Mouse (Mus musculus) limb, embryonic 15.5 days (tissue): ENCODE measurements at regions not wholly inside any gene's neighbourhood (a gene's known extent, or its start where the extent isn't known, plus 50 kb on each side); places are given as distances from the start of the nearest gene placed in this dataset.

Experiments used
- ATAC-seq: fragments of 200-750 bp; cut with Nextera tagmentation; 2 replicates; pipeline ENCODE4 v1.8.0; 2017; ENCODE audit warnings: low read depth, moderate TSS enrichment; ENCODE audit not compliant: insufficient number of reproducible peaks, low FRiP score, low TSS enrichment
- H3K27ac ChIP-seq: fragments of 300-500 bp; sonication (generic); 2 replicates; pipeline ENCODE4 v1.5.1; 2015; ENCODE audit warnings: moderate library complexity, mild to moderate bottlenecking, inconsistent platforms
- H3K27me3 ChIP-seq: fragments of 300-500 bp; sonication (generic); 2 replicates; pipeline ENCODE4 v1.6.1; 2015; ENCODE audit warnings: inconsistent platforms
- H3K36me3 ChIP-seq: fragments of 300-500 bp; sonication (generic); 2 replicates; pipeline ENCODE4 v1.6.1; 2015; ENCODE audit warnings: inconsistent platforms
- H3K4me1 ChIP-seq: fragments of 300-500 bp; sonication (generic); 2 replicates; pipeline ENCODE4 v1.6.1; 2015; ENCODE audit warnings: inconsistent platforms
- H3K4me2 ChIP-seq: fragments of 300-500 bp; sonication (generic); 2 replicates; pipeline ENCODE4 v1.6.1; 2015; ENCODE audit warnings: mild to moderate bottlenecking, inconsistent platforms
- H3K4me3 ChIP-seq: fragments of 300-500 bp; sonication (generic); 2 replicates; pipeline ENCODE4 v1.5.1; 2015; ENCODE audit warnings: mild to moderate bottlenecking, inconsistent platforms
- H3K9ac ChIP-seq: fragments of 300-500 bp; sonication (generic); 2 replicates; pipeline ENCODE4 v1.6.1; 2015; ENCODE audit warnings: inconsistent platforms
- H3K9me3 ChIP-seq: fragments of 300-500 bp; sonication (generic); 2 replicates; pipeline ENCODE4 v1.6.1; 2016; ENCODE audit warnings: inconsistent platforms
- WGBS: fragments of 180-500 bp; shearing (Covaris S2); methylation state at CpG from one replicate; pipeline ENCODE4 v1.1.7; 2015; 5-methylcytosine and 5-hydroxymethylcytosine counted together

- no peak overlapping the region for H3K9ac ChIP-seq
- H3K4me2 ChIP-seq, result no peak overlapping the region
- H3K9me3 ChIP-seq, result no peaks in the 10 kb centered on the region
- H3K4me3 ChIP-seq, result no peak overlapping the region
- 77% methylated on average over 4 of the region's 4 CpGs for WGBS
- H3K27me3 ChIP-seq, result no peaks in the 10 kb centered on the region
- ATAC-seq, result no peak
- H3K27ac ChIP-seq, result no peak overlapping the region
- H3K36me3 ChIP-seq, result no peaks in the 10 kb centered on the region
- no peaks in the 10 kb centered on the region for H3K4me1 ChIP-seq
Measured at GRCm38 (mm10) chr3:19747361-19747760, 118.9 kb upstream of the 1700064H15Rik start.

- WGBS, result 86% methylated on average over 3 of the region's 3 CpGs
- Histone ChIP-seq H3K9ac (no peak overlapping the region), H3K4me2 (no peak overlapping the region), H3K36me3 (no peaks in the 10 kb centered on the region), H3K27me3 (no peaks in the 10 kb centered on the region), H3K9me3 (no peaks in the 10 kb centered on the region), H3K27ac (no peak overlapping the region), H3K4me3 (no peak overlapping the region), H3K4me1 (no peaks in the 10 kb centered on the region)
- ATAC-seq, result no peak
Measured at GRCm38 (mm10) chr3:19751946-19752345, 123.5 kb upstream of the 1700064H15Rik start.

GRCm38 (mm10) chr3:19754011-19754410 lies 125.5 kb upstream of the 1700064H15Rik start:
- 68% methylated on average over 1 of the region's 1 CpGs for WGBS
- no peaks in the 10 kb centered on the region for H3K9me3 ChIP-seq
- H3K4me2 ChIP-seq, result no peak overlapping the region
- H3K36me3 ChIP-seq, result no peaks in the 10 kb centered on the region
- no peak overlapping the region for H3K4me3 ChIP-seq
- H3K27me3 ChIP-seq, result no peaks in the 10 kb centered on the region
- no peak overlapping the region for H3K9ac ChIP-seq
- no peaks in the 10 kb centered on the region for H3K4me1 ChIP-seq
- no peak for ATAC-seq
- H3K27ac ChIP-seq, result no peak overlapping the region

DNA sequence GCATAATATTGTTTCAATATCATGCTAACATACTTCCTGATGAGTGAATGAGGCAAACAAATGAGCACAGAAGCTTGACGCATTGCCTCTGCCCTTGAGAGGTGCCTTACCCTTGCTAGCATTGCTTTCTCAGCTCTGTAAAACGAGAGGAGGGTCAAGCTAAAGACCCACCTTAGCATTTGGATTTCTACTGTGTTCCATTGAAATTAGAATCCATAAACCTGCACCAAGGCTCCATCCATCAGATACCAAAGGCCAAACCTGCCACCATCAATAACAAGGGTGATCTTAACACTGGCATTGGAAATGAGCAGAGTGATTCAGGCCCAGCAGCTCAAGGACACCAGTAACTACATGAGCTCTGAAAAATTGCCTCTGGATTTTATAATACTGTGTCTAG lies 126.2 kb upstream of the 1700064H15Rik start:
- no peak for ATAC-seq
- WGBS, result 72% methylated on average over 2 of the region's 2 CpGs
- H3K27me3 ChIP-seq, result no peaks in the 10 kb centered on the region

GRCm38 (mm10) chr3:19755136-19755535 lies 126.7 kb upstream of the 1700064H15Rik start:
- Histone ChIP-seq H3K9ac (no peak overlapping the region), H3K36me3 (no peaks in the 10 kb centered on the region), H3K27ac (no peak overlapping the region), H3K4me2 (no peak overlapping the region), H3K4me1 (no peaks in the 10 kb centered on the region), H3K9me3 (no peaks in the 10 kb centered on the region), H3K4me3 (no peak overlapping the region), H3K27me3 (no peaks in the 10 kb centered on the region)
- ATAC-seq, result no peak
- 60% methylated on average over 3 of the region's 3 CpGs for WGBS

More for the DNA sequence above, 126.2 kb upstream of the 1700064H15Rik start:
- Histone ChIP-seq H3K4me3 (no peak overlapping the region), H3K4me2 (no peak overlapping the region), H3K4me1 (no peaks in the 10 kb centered on the region), H3K27ac (no peak overlapping the region), H3K9ac (no peak overlapping the region), H3K9me3 (no peaks in the 10 kb centered on the region), H3K36me3 (no peaks in the 10 kb centered on the region)

DNA sequence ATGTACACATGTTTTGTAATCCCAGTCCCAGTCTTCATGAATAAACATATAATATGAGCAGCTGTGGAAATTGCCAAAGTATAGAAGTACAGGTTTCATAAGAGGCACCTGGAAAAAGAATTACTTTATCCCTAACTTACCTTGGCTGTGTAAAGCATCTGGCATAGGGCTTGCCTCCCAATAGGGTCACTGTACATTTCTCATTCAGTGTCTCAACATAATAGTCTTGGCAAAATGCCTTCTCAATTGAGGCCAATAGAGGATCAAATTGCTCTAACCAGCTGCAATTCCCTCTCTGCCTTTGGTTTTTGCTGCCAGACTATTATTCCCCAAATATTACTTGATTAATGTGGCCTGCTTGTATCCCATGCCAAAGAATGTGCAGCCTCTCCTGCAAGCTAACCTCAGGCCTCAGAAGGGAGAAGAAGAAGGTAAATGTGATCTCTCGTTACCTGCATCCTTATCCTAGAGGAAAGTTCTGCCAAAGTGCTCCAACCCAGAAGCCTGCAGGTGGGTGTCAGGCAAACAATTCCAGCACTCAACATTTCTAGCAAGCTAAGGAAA lies 158.2 kb upstream of the Cp start:
- H3K27ac ChIP-seq, result no peak overlapping the region
- no peak overlapping the region for H3K9ac ChIP-seq
- 0 out of 2 replicates have a peak, but pooled peaks have one; percentile 58 for ATAC-seq
- WGBS, result 35% methylated on average over 1 of the region's 1 CpGs
- no peak overlapping the region for H3K4me2 ChIP-seq
- no peak overlapping the region for H3K4me3 ChIP-seq
- H3K4me1 ChIP-seq, result no peaks in the 10 kb centered on the region
- H3K27me3 ChIP-seq, result no peaks in the 10 kb centered on the region
- no peaks in the 10 kb centered on the region for H3K36me3 ChIP-seq
- no peaks in the 10 kb centered on the region for H3K9me3 ChIP-seq

- no peaks in the 10 kb centered on the region for H3K36me3 ChIP-seq
- WGBS, result 48% methylated on average over 3 of the region's 3 CpGs
- no peaks in the 10 kb centered on the region for H3K4me1 ChIP-seq
- no peak overlapping the region for H3K9ac ChIP-seq
- no peak for ATAC-seq
- H3K4me2 ChIP-seq, result no peak overlapping the region
- no peaks in the 10 kb centered on the region for H3K27me3 ChIP-seq
- no peak overlapping the region for H3K27ac ChIP-seq
- H3K9me3 ChIP-seq, result no peaks in the 10 kb centered on the region
- H3K4me3 ChIP-seq, result no peak overlapping the region
Measured at GRCm38 (mm10) chr3:19810034-19810433, 146.8 kb upstream of the Cp start.

- Histone ChIP-seq H3K36me3 (no peaks in the 10 kb centered on the region), H3K4me2 (no peak overlapping the region), H3K27ac (no peak overlapping the region), H3K4me3 (no peak overlapping the region), H3K9ac (no peak overlapping the region), H3K4me1 (no peaks in the 10 kb centered on the region), H3K27me3 (no peaks in the 10 kb centered on the region), H3K9me3 (no peaks in the 10 kb centered on the region)
- WGBS, result 85% methylated on average over 1 of the region's 1 CpGs
- ATAC-seq, result no peak
Measured at GRCm38 (mm10) chr3:19824904-19825303, 131.9 kb upstream of the Cp start.

DNA sequence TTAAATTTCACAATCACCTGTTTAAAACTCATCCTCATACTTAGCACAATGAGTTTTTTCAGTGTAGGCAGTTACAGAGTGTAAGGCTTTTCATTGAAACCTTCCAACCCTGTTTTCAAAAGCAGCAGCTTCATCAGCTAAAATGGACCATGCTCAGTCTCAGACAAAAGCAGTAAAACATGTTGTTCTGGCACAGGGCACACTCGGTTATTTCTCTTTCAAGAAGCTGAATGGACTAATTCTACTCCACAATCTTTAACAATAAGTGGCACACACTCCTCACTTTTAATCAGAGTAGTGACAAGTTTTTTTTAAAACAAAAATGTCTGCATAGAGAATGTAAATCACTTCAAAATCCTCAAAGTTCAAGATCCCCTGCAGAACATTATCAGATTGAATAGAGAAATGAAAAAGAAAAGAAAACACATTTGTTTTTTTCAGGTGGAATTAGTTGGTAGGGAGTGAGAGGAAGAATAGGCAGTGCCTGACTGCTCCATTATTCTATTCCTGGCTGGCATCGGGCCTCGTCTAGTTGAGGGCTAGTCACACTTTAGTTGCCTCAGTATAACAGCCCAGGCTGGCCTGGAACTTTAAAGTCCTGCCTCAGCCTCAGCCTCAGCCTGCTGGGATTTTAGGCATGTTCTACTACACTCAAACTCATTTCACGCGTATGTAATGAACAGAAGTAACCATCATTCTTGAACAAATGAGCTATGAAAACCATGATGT lies 128.2 kb upstream of the Cp start:
- H3K4me2 ChIP-seq, result no peak overlapping the region
- H3K4me1 ChIP-seq, result no peaks in the 10 kb centered on the region
- no peak for ATAC-seq
- no peaks in the 10 kb centered on the region for H3K27me3 ChIP-seq
- no peak overlapping the region for H3K27ac ChIP-seq
- H3K4me3 ChIP-seq, result no peak overlapping the region
- no peaks in the 10 kb centered on the region for H3K36me3 ChIP-seq
- no peak overlapping the region for H3K9ac ChIP-seq
- 79% methylated on average over 5 of the region's 5 CpGs for WGBS
- no peaks in the 10 kb centered on the region for H3K9me3 ChIP-seq

GRCm38 (mm10) chr3:19829752-19830151 lies 127.1 kb upstream of the Cp start:
- no peaks in the 10 kb centered on the region for H3K9me3 ChIP-seq
- H3K9ac ChIP-seq, result no peak overlapping the region
- H3K4me2 ChIP-seq, result no peak overlapping the region
- H3K4me3 ChIP-seq, result no peak overlapping the region
- WGBS, result 85% methylated on average over 2 of the region's 2 CpGs
- no peaks in the 10 kb centered on the region for H3K4me1 ChIP-seq
- no peaks in the 10 kb centered on the region for H3K36me3 ChIP-seq
- no peaks in the 10 kb centered on the region for H3K27me3 ChIP-seq
- ATAC-seq, result no peak
- H3K27ac ChIP-seq, result no peak overlapping the region

- 79% methylated on average over 6 of the region's 6 CpGs for WGBS
Measured at GRCm38 (mm10) chr3:19848031-19848735, 108.7 kb upstream of the Cp start.

DNA sequence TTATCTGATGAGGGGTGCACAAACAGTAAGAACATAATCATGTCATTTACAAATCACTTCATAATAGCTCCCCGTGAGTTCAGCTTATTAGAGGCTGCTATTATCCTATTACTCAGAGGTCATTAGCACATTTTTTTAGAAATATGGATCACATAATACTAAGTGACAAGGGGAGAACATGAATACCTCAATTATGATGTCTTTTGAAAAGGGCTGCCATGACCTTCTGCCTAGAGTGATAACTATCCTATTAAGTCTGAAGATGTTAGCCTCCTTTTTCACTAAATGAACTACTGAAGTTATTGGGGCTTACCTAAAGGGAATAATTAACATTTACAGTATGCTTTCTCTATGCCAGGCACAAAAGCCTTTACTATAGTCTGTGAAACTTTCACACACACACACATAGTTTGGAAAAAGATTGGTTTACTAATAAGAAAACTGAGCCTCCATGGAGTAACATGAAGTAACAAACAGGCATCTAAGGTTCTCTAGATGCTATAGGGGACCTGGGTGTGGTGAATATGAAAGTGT lies 108.1 kb upstream of the Cp start:
- no peaks in the 10 kb centered on the region for H3K9me3 ChIP-seq
- H3K4me3 ChIP-seq, result no peak overlapping the region
- H3K27ac ChIP-seq, result no peak overlapping the region
- ATAC-seq, result no peak
- H3K9ac ChIP-seq, result no peak overlapping the region
- no peaks in the 10 kb centered on the region for H3K27me3 ChIP-seq
- no peaks in the 10 kb centered on the region for H3K4me1 ChIP-seq
- H3K4me2 ChIP-seq, result no peak overlapping the region
- WGBS, result 67% methylated on average over 1 of the region's 1 CpGs
- H3K36me3 ChIP-seq, result no peaks in the 10 kb centered on the region

More at GRCm38 (mm10) chr3:19848031-19848735, 108.7 kb upstream of the Cp start:
- no peak for ATAC-seq
- no peak overlapping the region for H3K27ac ChIP-seq
- no peak overlapping the region for H3K4me3 ChIP-seq
- no peaks in the 10 kb centered on the region for H3K4me1 ChIP-seq
- H3K9me3 ChIP-seq, result no peaks in the 10 kb centered on the region
- H3K4me2 ChIP-seq, result no peak overlapping the region
- no peaks in the 10 kb centered on the region for H3K36me3 ChIP-seq
- no peak overlapping the region for H3K9ac ChIP-seq
- H3K27me3 ChIP-seq, result no peaks in the 10 kb centered on the region
